Mouse (Mus musculus) intestine, embryonic 16.5 days (tissue): Measurements from ENCODE around the gene Fbxl3. TPM values are rescaled to one million over a fixed set of nuclear protein-coding genes. Genes with fewer than 3 reads are reported as not detected.

Source experiments
- ATAC-seq: fragments of 200-750 bp; cut with Nextera tagmentation; 2 replicates; pipeline ENCODE4 v1.8.0; 2017; ENCODE audit warnings: moderate TSS enrichment, moderate library complexity
- H3K27ac ChIP-seq: fragments of 300-500 bp; sonication (generic); 2 replicates; pipeline ENCODE4 v1.5.1; 2014; ENCODE audit warnings: mild to moderate bottlenecking, low read length
- H3K27me3 ChIP-seq: fragments of 300-500 bp; sonication (generic); replicated peaks from 2 replicates; pipeline ENCODE4 v1.6.1; 2014; ENCODE audit warnings: low read length, control low read depth, mixed read lengths; ENCODE audit not compliant: control insufficient read depth, insufficient read depth
- H3K36me3 ChIP-seq: fragments of 300-500 bp; sonication (generic); 2 replicates; pipeline ENCODE4 v1.6.1; 2014; ENCODE audit warnings: low read length, control low read depth; ENCODE audit not compliant: control insufficient read depth, insufficient read depth
- H3K4me1 ChIP-seq: fragments of 300-500 bp; sonication (generic); 2 replicates; pipeline ENCODE4 v1.6.1; 2014; ENCODE audit warnings: low read length, control low read depth, mixed read lengths; ENCODE audit not compliant: control insufficient read depth, insufficient read depth
- H3K4me2 ChIP-seq: fragments of 300-500 bp; sonication (generic); 2 replicates; pipeline ENCODE4 v1.6.1; 2014; ENCODE audit warnings: low read depth, low read length, control low read depth
- H3K4me3 ChIP-seq: fragments of 300-500 bp; sonication (generic); 2 replicates; pipeline ENCODE4 v1.5.1; 2014; ENCODE audit warnings: mild to moderate bottlenecking, low read length
- H3K9ac ChIP-seq: fragments of 300-500 bp; sonication (generic); 2 replicates; pipeline ENCODE4 v1.6.1; 2014; ENCODE audit warnings: low read depth, low read length
- H3K9me3 ChIP-seq: fragments of 300-500 bp; sonication (generic); 2 replicates; pipeline ENCODE4 v1.6.1; 2016; ENCODE audit warnings: low read length, control low read depth; ENCODE audit not compliant: control insufficient read depth
- WGBS: fragments of 180-500 bp; shearing (Covaris S2); extraction: QIAGEN DNeasy Blood & Tissue Kit; methylation state at CpG from one replicate; pipeline ENCODE4 v1.1.7; 2014; 5-methylcytosine and 5-hydroxymethylcytosine counted together
- polyA plus RNA-seq: library from polyadenylated mRNA; unstranded; fragments of >200 nt; fragmentation: Nextera tagmentation; extraction: Ambion mirVana; gene quantifications from 2 replicates; pipeline ENCODE4 v1.2.1, GENCODE M21; 2015

Fbxl3 gene
- polyA plus RNA-seq, 1 experiment from 2014 or later, result 19.0 TPM

DNA sequence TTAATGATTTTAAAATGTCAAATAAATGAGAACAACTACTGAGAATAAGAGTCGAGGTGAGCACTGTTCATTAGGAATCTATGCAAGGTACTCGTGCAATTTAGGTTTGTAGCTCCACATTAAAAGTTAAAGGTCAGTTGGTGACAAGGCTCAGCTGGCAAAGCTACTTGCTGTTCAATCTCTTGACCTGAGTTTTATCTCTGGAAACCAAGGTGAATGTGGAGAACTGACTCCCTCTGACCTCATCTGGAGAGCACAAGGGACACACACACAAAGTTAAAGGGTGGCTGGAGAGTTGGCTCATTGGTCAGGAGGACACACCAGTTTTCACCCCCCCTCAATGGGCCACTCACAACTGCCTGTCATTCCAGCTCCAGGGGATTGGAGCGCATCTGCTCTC is 1.8 kb upstream of the Fbxl3 start:
- ATAC-seq, result no peak
- H3K27me3 ChIP-seq, result no peaks in the 10 kb centered on the region
- H3K27ac ChIP-seq, result no peak overlapping the region

DNA sequence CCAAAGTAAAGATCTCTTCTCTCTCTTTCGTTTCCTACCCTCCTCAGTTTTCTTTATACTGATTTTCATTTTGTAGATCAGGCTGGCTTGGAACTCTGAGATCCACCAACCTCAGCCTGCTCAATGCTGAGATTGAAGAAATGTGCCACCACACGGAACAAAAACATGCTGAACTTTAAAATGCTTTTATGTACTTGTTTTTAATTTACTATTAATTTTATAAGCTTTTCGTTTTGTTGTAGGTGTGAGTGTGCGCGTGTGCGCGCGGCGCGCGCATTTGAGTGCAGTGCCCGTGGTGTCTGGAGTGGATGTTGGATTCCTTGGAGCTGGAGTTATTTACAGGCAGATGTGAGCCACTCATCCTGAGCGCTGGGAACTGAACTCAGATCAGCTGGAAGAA is 930 bp upstream of the Fbxl3 start:
- no peaks in the 10 kb centered on the region for H3K27me3 ChIP-seq
- H3K27ac ChIP-seq, result no peak overlapping the region
- H3K9ac ChIP-seq, result no peak overlapping the region
- no peaks in the 10 kb centered on the region for H3K9me3 ChIP-seq
- H3K4me2 ChIP-seq, result peak overlapping the region; percentile 9; the same call in 1 of the 2 replicates
- H3K36me3 ChIP-seq, result no peaks in the 10 kb centered on the region
- H3K4me3 ChIP-seq, result no peak overlapping the region
- H3K4me1 ChIP-seq, result peaks cover 13% of the 10 kb centered on the region
- 75% methylated on average over 13 of the region's 13 CpGs for WGBS
- no peak for ATAC-seq

More for the DNA sequence above, 1.8 kb upstream of the Fbxl3 start:
- no peak overlapping the region for H3K4me3 ChIP-seq
- WGBS, result 71% methylated on average over 3 of the region's 3 CpGs
- peaks cover 10% of the 10 kb centered on the region for H3K4me1 ChIP-seq
- H3K36me3 ChIP-seq, result no peaks in the 10 kb centered on the region
- H3K4me2 ChIP-seq, result no peak overlapping the region
- no peak overlapping the region for H3K9ac ChIP-seq
- no peaks in the 10 kb centered on the region for H3K9me3 ChIP-seq

DNA sequence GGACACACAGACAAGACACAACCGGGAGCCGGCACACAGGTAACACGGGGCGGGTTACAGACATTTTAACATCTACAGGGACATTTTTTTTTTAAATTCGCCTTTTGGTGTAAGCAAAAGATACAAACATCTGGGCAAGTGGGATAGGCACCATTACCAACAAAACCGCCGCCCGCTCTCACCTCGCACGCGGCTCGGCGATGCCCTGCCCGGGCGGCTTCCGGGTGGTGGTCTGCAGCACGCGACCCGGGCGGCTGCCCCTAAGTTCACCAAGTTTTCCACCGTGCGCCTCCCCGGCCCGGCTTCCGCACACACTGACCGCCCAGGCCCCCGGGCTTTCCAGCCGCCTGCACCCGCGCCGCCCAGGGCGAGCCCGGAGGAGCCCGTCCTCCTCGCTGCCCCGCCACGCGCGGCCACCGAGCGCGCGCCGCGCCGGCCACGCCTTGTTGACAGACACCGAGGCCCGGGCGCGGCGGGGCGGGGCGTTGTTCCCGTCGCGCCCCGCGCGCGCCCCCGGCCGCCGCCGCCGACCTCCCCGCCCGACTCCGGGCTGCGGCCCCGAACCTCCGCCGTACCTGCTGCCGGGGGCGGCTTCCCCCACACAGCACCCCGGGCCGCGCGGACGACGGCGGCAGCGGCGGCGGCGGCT is 655 bp downstream of the Fbxl3 start:
- Histone ChIP-seq H3K27me3 (no peaks in the 10 kb centered on the region), H3K9me3 (no peaks in the 10 kb centered on the region), H3K4me2 (peak overlapping the region; percentile 67), H3K36me3 (0 out of 2 replicates have a peak, but pooled peaks cover 3% of the 10 kb centered on the region), H3K4me3 (peak overlapping the region; percentile 86), H3K9ac (peak overlapping the region; percentile 99), H3K4me1 (peaks cover 19% of the 10 kb centered on the region), H3K27ac (peak overlapping the region; percentile 99)
- peak; percentile 79 for ATAC-seq
- under 1% methylated on average over 59 of the region's 86 CpGs for WGBS

DNA sequence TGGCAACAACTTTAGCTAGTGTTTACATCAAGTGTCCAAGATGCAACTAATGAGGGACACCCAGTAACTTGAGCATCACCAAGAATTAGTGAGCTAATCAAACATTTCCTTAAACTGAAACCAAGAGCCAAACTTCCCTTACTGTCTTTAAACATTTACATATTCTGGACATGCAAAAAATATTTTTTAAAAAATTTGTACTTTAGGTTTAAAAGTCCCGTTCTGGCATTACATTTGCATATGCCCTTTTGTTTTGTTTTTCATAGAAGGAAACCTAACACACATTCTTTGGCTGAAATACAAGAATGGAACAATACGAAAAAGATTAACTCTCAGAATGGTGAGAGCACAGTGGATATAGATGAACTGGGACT is 1.2 kb downstream of the Fbxl3 start:
- ATAC-seq, result no peak
- peak overlapping the region; percentile 99 for H3K9ac ChIP-seq
- 0% methylated on average over 2 of the region's 2 CpGs for WGBS
- no peaks in the 10 kb centered on the region for H3K9me3 ChIP-seq
- H3K4me3 ChIP-seq, result peak overlapping the region; percentile 86
- peak overlapping the region; percentile 67 for H3K4me2 ChIP-seq
- 0 out of 2 replicates have a peak, but pooled peaks cover 3% of the 10 kb centered on the region for H3K36me3 ChIP-seq
- peaks cover 22% of the 10 kb centered on the region for H3K4me1 ChIP-seq
- H3K27me3 ChIP-seq, result no peaks in the 10 kb centered on the region
- H3K27ac ChIP-seq, result peak overlapping the region; percentile 99

DNA sequence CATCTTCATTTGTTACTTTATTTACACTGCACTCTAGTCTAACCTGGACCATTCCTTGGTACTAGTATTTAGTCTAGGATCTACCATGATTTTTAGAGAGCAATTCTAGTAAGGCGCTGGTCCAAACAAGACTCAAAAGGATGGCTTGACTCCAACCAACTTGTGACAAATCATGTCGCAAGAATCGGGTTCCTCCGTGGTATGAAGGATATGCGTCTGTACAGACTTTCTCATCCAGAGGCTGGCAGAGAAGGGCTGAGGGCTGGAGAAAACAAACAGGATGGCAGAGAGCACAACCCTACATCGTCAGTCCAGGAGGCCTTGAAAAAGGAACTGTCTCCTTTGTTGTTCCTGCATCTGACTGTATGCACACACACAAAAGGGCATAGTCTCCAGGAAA is 2.7 kb downstream of the Fbxl3 start:
- 0 out of 2 replicates have a peak, but pooled peaks cover 3% of the 10 kb centered on the region for H3K36me3 ChIP-seq

DNA sequence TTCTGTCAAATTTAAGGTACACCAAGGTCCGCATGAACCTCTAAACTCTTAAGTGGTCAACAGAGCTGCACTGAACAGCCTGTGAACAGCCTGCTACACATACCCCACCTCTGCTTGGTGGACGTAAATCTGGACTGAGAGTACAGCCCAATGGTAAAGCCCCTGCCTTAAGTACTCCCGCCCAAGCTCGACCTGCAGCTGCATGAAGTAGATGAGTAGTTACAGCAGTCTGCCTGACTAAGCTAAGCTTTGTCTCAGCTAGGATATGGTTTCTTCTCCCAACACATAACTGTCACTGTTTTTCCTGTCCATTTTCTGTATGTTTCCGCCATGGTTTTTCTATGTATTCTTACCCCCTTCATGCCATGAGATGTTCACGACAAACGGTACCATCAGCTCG is 3.5 kb downstream of the Fbxl3 start:
- H3K27me3 ChIP-seq, result no peaks in the 10 kb centered on the region
- H3K9me3 ChIP-seq, result no peaks in the 10 kb centered on the region
- peaks cover 27% of the 10 kb centered on the region for H3K4me1 ChIP-seq
- H3K27ac ChIP-seq, result no peak overlapping the region
- H3K4me3 ChIP-seq, result no peak overlapping the region
- no peak overlapping the region for H3K9ac ChIP-seq
- no peak overlapping the region for H3K4me2 ChIP-seq
- 90% methylated on average over 8 of the region's 8 CpGs for WGBS
- ATAC-seq, result no peak
- 0 out of 2 replicates have a peak, but pooled peaks cover 4% of the 10 kb centered on the region for H3K36me3 ChIP-seq

More for the DNA sequence above, 2.7 kb downstream of the Fbxl3 start:
- Histone ChIP-seq H3K9ac (no peak overlapping the region), H3K4me3 (no peak overlapping the region), H3K27me3 (no peaks in the 10 kb centered on the region), H3K4me2 (no peak overlapping the region), H3K9me3 (no peaks in the 10 kb centered on the region), H3K27ac (no peak overlapping the region), H3K4me1 (peaks cover 25% of the 10 kb centered on the region)
- 71% methylated on average over 6 of the region's 6 CpGs for WGBS
- ATAC-seq, result no peak

DNA sequence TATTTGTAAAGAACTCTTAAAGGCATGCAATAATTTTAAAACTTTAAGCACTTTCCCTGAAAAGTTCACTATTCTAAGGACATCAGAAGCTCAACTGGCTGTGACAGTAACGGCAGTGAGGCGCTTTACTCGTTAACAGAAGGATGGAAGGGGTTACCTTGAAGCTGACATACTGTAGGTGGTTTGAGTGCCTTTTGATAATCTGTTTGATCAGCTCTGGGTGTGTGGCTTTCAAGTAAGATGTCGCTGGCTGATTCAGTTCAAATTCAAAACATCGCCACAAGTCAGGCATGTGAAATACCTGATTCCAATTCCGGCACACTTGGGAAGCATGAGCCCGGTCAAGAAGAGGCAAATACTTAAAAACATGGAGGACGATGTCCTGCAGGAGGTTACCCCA is 4.3 kb downstream of the Fbxl3 start:
- 88% methylated on average over 8 of the region's 8 CpGs for WGBS
- no peak overlapping the region for H3K4me3 ChIP-seq
- H3K27ac ChIP-seq, result no peak overlapping the region
- ATAC-seq, result no peak
- no peak overlapping the region for H3K4me2 ChIP-seq
- no peaks in the 10 kb centered on the region for H3K9me3 ChIP-seq
- H3K27me3 ChIP-seq, result no peaks in the 10 kb centered on the region
- peaks cover 27% of the 10 kb centered on the region for H3K4me1 ChIP-seq
- H3K9ac ChIP-seq, result no peak overlapping the region
- 0 out of 2 replicates have a peak, but pooled peaks cover 7% of the 10 kb centered on the region for H3K36me3 ChIP-seq

DNA sequence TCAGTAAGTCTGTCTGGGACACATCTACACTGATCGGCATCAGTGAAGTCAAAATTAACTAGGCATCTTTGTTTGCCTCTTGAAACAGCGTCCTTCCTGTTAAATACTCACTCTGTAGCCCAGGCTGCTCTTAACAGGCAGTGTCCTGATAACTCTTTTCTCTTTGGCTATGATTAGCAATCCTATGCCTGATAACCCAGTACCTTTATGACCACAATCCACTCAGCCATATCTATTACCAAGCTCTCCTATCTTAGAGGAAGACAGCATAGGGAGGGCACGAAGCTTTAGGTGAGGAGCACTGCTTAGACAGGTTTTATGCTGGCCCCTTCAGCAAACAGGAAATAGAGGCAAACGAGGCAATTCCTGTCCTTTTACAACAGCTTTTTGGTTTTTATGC is 5.7 kb downstream of the Fbxl3 start:
- Histone ChIP-seq H3K4me2 (no peak overlapping the region), H3K4me1 (peaks cover 28% of the 10 kb centered on the region), H3K9ac (no peak overlapping the region), H3K27me3 (no peaks in the 10 kb centered on the region), H3K36me3 (0 out of 2 replicates have a peak, but pooled peaks cover 9% of the 10 kb centered on the region), H3K4me3 (no peak overlapping the region), H3K27ac (0 out of 2 replicates have a peak overlapping the region, but pooled peaks have one; percentile 1), H3K9me3 (no peaks in the 10 kb centered on the region)
- 46% methylated on average over 4 of the region's 4 CpGs for WGBS
- peak; percentile 77 for ATAC-seq

DNA sequence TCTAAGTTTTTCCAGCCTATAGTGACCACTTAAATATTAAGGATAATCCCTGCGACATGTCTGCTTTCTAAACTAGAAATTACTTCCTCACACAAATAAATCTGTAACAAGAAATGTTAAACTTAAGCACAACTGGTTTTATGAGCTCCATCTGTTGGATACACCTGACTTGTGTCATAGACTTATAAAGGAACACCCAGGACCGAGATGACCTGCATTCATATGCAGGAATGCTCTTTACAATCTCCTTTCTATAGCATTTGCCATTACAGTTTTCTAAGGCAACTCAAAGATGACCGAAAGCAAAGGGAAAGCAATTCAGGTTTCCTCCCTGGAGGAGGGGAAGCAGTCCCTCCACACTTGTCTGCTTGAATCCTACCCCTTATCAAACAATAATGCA is 6.1 kb downstream of the Fbxl3 start:
- Histone ChIP-seq H3K4me3 (no peak overlapping the region), H3K4me1 (peaks cover 29% of the 10 kb centered on the region), H3K27me3 (no peaks in the 10 kb centered on the region), H3K9me3 (no peaks in the 10 kb centered on the region), H3K27ac (0 out of 2 replicates have a peak overlapping the region, but pooled peaks have one; percentile 1), H3K4me2 (no peak overlapping the region), H3K36me3 (0 out of 2 replicates have a peak, but pooled peaks cover 10% of the 10 kb centered on the region), H3K9ac (no peak overlapping the region)
- 69% methylated on average over 3 of the region's 3 CpGs for WGBS
- ATAC-seq, result no peak
